Mouse (Mus musculus) CH12.LX (cell line): ENCODE results near the gene Rex1bd. TPM values are rescaled to one million over a fixed set of nuclear protein-coding genes. Genes with fewer than 3 reads are reported as not detected.

Source experiments
- DNase-seq: peaks from one replicate; pipeline ENCODE4 v3.0.0-alpha.2; 2013; ENCODE audit errors: extremely low read depth
- H3K27ac ChIP-seq: 2 replicates; pipeline ENCODE4 v1.5.1; 2012; ENCODE audit warnings: low read depth, mild to moderate bottlenecking, control low read depth, moderate library complexity; ENCODE audit not compliant: insufficient read depth
- H3K27me3 ChIP-seq: replicated peaks from 2 replicates; pipeline ENCODE3; 2012; ENCODE audit warnings: inconsistent platforms
- H3K36me3 ChIP-seq, 2 experiments: replicated peaks in 1 of 2; 2 replicates each; pipeline versions ENCODE3 to v1.6.1; 2012; ENCODE audit warnings: inconsistent platforms in 1 of 2, low read length in 1 of 2, mild to moderate bottlenecking in 1 of 2, mixed read lengths in 1 of 2, moderate library complexity in 1 of 2; ENCODE audit not compliant: control insufficient read depth in 1 of 2, insufficient read depth in 1 of 2
- H3K4me1 ChIP-seq, 2 experiments: 2 replicates each; pipeline ENCODE4 v1.6.1; 2012; ENCODE audit warnings: inconsistent platforms in 1 of 2, moderate library complexity in 1 of 2; ENCODE audit not compliant: insufficient read depth in 2 of 2, control insufficient read depth in 1 of 2
- H3K4me2 ChIP-seq: 2 replicates; pipeline ENCODE4 v1.6.1; 2012; ENCODE audit warnings: low read depth, mild to moderate bottlenecking, control low read depth; ENCODE audit not compliant: poor library complexity, insufficient read depth, severe bottlenecking
- H3K4me3 ChIP-seq, 3 experiments: fragments of 150-350 bp in 1 of 3; sonication (generic) in 1 of 3; replicated peaks in 1 of 3; 2 replicates each; pipeline versions ENCODE3 to v1.5.1; 2011 to 2012; ENCODE audit warnings: low read depth in 2 of 3, low read length in 2 of 3, mild to moderate bottlenecking in 2 of 3, moderate library complexity in 2 of 3, control low read depth in 1 of 3, improper control_type of control experiment in 1 of 3, inconsistent platforms in 1 of 3, mixed read lengths in 1 of 3; ENCODE audit not compliant: poor library complexity in 1 of 3
- H3K79me2 ChIP-seq: replicated peaks from 2 replicates; pipeline ENCODE4 v1.6.1; 2012; ENCODE audit warnings: mild to moderate bottlenecking, moderate library complexity; ENCODE audit not compliant: control insufficient read depth, poor library complexity, insufficient read depth, severe bottlenecking; ENCODE audit errors: extremely low read depth
- H3K9ac ChIP-seq: 2 replicates; pipeline ENCODE4 v1.6.1; 2012; ENCODE audit warnings: low read depth, mild to moderate bottlenecking, control low read depth, moderate library complexity; ENCODE audit not compliant: insufficient read depth
- H3K9me3 ChIP-seq: replicated peaks from 2 replicates; pipeline ENCODE3; 2012; ENCODE audit warnings: low read length, inconsistent platforms, mixed read lengths
- BHLHE40 ChIP-seq: IDR thresholded peaks from 2 replicates; pipeline ENCODE4 v1.6.1; 2011; ENCODE audit warnings: mild to moderate bottlenecking, low read depth, low read length, improper control_type of control experiment
- CHD1 ChIP-seq: IDR thresholded peaks from 2 replicates; pipeline ENCODE4 v1.6.1; 2012; ENCODE audit warnings: low read depth, low read length, improper control_type of control experiment, inconsistent platforms
- CHD2 ChIP-seq: IDR thresholded peaks from 2 replicates; pipeline ENCODE4 v1.6.1; 2011; ENCODE audit warnings: low read length, improper control_type of control experiment
- CTCF ChIP-seq, 2 experiments: IDR thresholded peaks in 1 of 2; conservative IDR thresholded peaks in 1 of 2; 2 replicates each; pipeline ENCODE4 v1.5.1; 2011 to 2012; ENCODE audit warnings: low read depth in 2 of 2, low read length in 2 of 2, improper control_type of control experiment in 1 of 2, inconsistent platforms in 1 of 2, mild to moderate bottlenecking in 1 of 2, moderate library complexity in 1 of 2
- E2F4 ChIP-seq: IDR thresholded peaks from 2 replicates; pipeline ENCODE4 v1.6.1; 2011; ENCODE audit warnings: low read depth, low read length, improper control_type of control experiment; ENCODE audit not compliant: insufficient replicate concordance
- ELF1 ChIP-seq: IDR thresholded peaks from 2 replicates; pipeline ENCODE4 v1.6.1; 2014; ENCODE audit warnings: low read depth, mild to moderate bottlenecking, inconsistent platforms, low read length, improper control_type of control experiment
- EP300 ChIP-seq: IDR thresholded peaks from 2 replicates; pipeline ENCODE4 v1.6.1; 2011; ENCODE audit warnings: low read length, improper control_type of control experiment
- ETS1 ChIP-seq: conservative IDR thresholded peaks from 2 replicates; pipeline ENCODE4 v1.6.1; 2012; ENCODE audit warnings: low read depth, mild to moderate bottlenecking, inconsistent platforms, low read length, improper control_type of control experiment, moderate library complexity
- GABPA ChIP-seq: IDR thresholded peaks from 2 replicates; pipeline ENCODE4 v1.6.1; 2012; ENCODE audit warnings: low read depth, low read length, improper control_type of control experiment, inconsistent platforms; ENCODE audit not compliant: insufficient replicate concordance
- HCFC1 ChIP-seq: IDR thresholded peaks from 2 replicates; pipeline ENCODE4 v1.6.1; 2012; ENCODE audit warnings: low read depth, mild to moderate bottlenecking, inconsistent platforms, low read length, improper control_type of control experiment
- IRF4 ChIP-seq: IDR thresholded peaks from 2 replicates; pipeline ENCODE4 v1.6.1; 2014; ENCODE audit warnings: low read depth, mild to moderate bottlenecking, inconsistent platforms, low read length, improper control_type of control experiment
- JUN ChIP-seq: IDR thresholded peaks from 2 replicates; pipeline ENCODE4 v1.6.1; 2011; ENCODE audit warnings: low read depth, mild to moderate bottlenecking, low read length, improper control_type of control experiment, moderate library complexity; ENCODE audit not compliant: insufficient read depth
- JUND ChIP-seq: conservative IDR thresholded peaks from 2 replicates; pipeline ENCODE4 v1.6.1; 2011; ENCODE audit warnings: low read depth, low read length, improper control_type of control experiment
- KAT2A ChIP-seq: IDR thresholded peaks from 2 replicates; pipeline ENCODE4 v1.6.1; 2012; ENCODE audit warnings: low read length, improper control_type of control experiment, inconsistent platforms; ENCODE audit not compliant: insufficient replicate concordance
- MAFK ChIP-seq: IDR thresholded peaks from 2 replicates; pipeline ENCODE4 v1.6.1; 2011; ENCODE audit warnings: low read length, improper control_type of control experiment; ENCODE audit not compliant: insufficient replicate concordance
- MAX ChIP-seq: IDR thresholded peaks from 2 replicates; pipeline ENCODE4 v1.6.1; 2011; ENCODE audit warnings: low read length, improper control_type of control experiment
- MAZ ChIP-seq: IDR thresholded peaks from 2 replicates; pipeline ENCODE4 v1.6.1; 2012; ENCODE audit warnings: low read depth, mild to moderate bottlenecking, inconsistent platforms, low read length, improper control_type of control experiment, moderate library complexity
- MEF2A ChIP-seq: IDR thresholded peaks from 2 replicates; pipeline ENCODE4 v1.6.1; 2014; ENCODE audit warnings: low read depth, mild to moderate bottlenecking, inconsistent platforms, low read length, improper control_type of control experiment, borderline replicate concordance
- MXI1 ChIP-seq: IDR thresholded peaks from 2 replicates; pipeline ENCODE4 v1.6.1; 2011; ENCODE audit warnings: mild to moderate bottlenecking, low read depth, low read length, improper control_type of control experiment
- MYC ChIP-seq: IDR thresholded peaks from 2 replicates; pipeline ENCODE4 v1.6.1; 2011; ENCODE audit warnings: low read depth, mild to moderate bottlenecking, improper control_type of control experiment, low read length
- NELFE ChIP-seq: IDR thresholded peaks from 2 replicates; pipeline ENCODE4 v1.6.1; 2011; ENCODE audit warnings: low read depth, low read length, improper control_type of control experiment
- PAX5 ChIP-seq: IDR thresholded peaks from 2 replicates; pipeline ENCODE4 v1.6.1; 2012; ENCODE audit warnings: low read length, inconsistent platforms, mixed read lengths
- POLR2A ChIP-seq: IDR thresholded peaks from 2 replicates; pipeline ENCODE4 v1.6.1; 2011; ENCODE audit warnings: low read depth, mild to moderate bottlenecking, improper control_type of control experiment, low read length
- POLR2AphosphoS2 ChIP-seq: IDR thresholded peaks from 2 replicates; pipeline ENCODE4 v1.6.1; 2011; ENCODE audit warnings: low read depth, low read length, improper control_type of control experiment
- RAD21 ChIP-seq: IDR thresholded peaks from 2 replicates; pipeline ENCODE4 v1.6.1; 2011; ENCODE audit warnings: low read depth, mild to moderate bottlenecking, low read length, improper control_type of control experiment, moderate library complexity
- RCOR1 ChIP-seq: conservative IDR thresholded peaks from 2 replicates; pipeline ENCODE4 v1.6.1; 2012; ENCODE audit warnings: low read depth, mild to moderate bottlenecking, inconsistent platforms, low read length, improper control_type of control experiment
- SIN3A ChIP-seq: IDR thresholded peaks from 2 replicates; pipeline ENCODE4 v1.6.1; 2012; ENCODE audit warnings: low read length, improper control_type of control experiment, inconsistent platforms
- SMC3 ChIP-seq: IDR thresholded peaks from 2 replicates; pipeline ENCODE4 v1.6.1; 2011; ENCODE audit warnings: low read depth, low read length, improper control_type of control experiment
- TBP ChIP-seq: conservative IDR thresholded peaks from 2 replicates; pipeline ENCODE4 v1.6.1; 2011; ENCODE audit warnings: low read depth, low read length, improper control_type of control experiment
- TCF12 ChIP-seq: IDR thresholded peaks from 2 replicates; pipeline ENCODE4 v1.6.1; 2014; ENCODE audit warnings: low read depth, mild to moderate bottlenecking, inconsistent platforms, low read length, improper control_type of control experiment
- UBTF ChIP-seq: IDR thresholded peaks from 2 replicates; pipeline ENCODE4 v1.6.1; 2012; ENCODE audit warnings: low read depth, mild to moderate bottlenecking, inconsistent platforms, low read length, improper control_type of control experiment, moderate library complexity
- USF1 ChIP-seq: IDR thresholded peaks from 2 replicates; pipeline ENCODE4 v1.6.1; 2014; ENCODE audit warnings: low read depth, mild to moderate bottlenecking, inconsistent platforms, low read length, improper control_type of control experiment
- USF2 ChIP-seq: conservative IDR thresholded peaks from 2 replicates; pipeline ENCODE4 v1.6.1; 2011; ENCODE audit warnings: low read depth, low read length, improper control_type of control experiment
- ZC3H11A ChIP-seq: IDR thresholded peaks from 2 replicates; pipeline ENCODE4 v1.6.1; 2012; ENCODE audit warnings: low read depth, mild to moderate bottlenecking, inconsistent platforms, low read length, improper control_type of control experiment
- ZKSCAN1 ChIP-seq: IDR thresholded peaks from 2 replicates; pipeline ENCODE4 v1.6.1; 2012; ENCODE audit warnings: low read depth, inconsistent platforms, low read length, improper control_type of control experiment, borderline replicate concordance
- ZMIZ1 ChIP-seq: IDR thresholded peaks from 2 replicates; pipeline ENCODE4 v1.6.1; 2012; ENCODE audit warnings: low read depth, mild to moderate bottlenecking, inconsistent platforms, low read length, improper control_type of control experiment
- ZNF384 ChIP-seq: IDR thresholded peaks from 2 replicates; pipeline ENCODE4 v1.6.1; 2012; ENCODE audit warnings: low read depth, low read length, improper control_type of control experiment, inconsistent platforms
- dilution Hi-C: fragments of 300-500 bp; cut with MboI; formaldehyde crosslinking; loops from 2 replicates; pipeline ENCODE4 v1.14.3; 2020; ENCODE audit warnings: low sequenced_read_pairs; ENCODE audit not compliant: extremely low pct_unique_long_range_greater_than_20kb, extremely low pct_ligation_motif_present
- in situ Hi-C: fragments of 300-500 bp; cut with MboI; formaldehyde crosslinking; loops from 3 replicates; pipeline ENCODE4 v1.14.3; 2019; ENCODE audit warnings: low sequenced_read_pairs, low pct_ligation_motif_present, low pct_unique_long_range_greater_than_20kb, mixed read lengths
- polyA plus RNA-seq: library from polyadenylated mRNA; unstranded; fragments of >175 nt; gene quantifications from 2 replicates; pipeline ENCODE4 v1.2.1, GENCODE M21; 2012; ENCODE audit warnings: low read depth; ENCODE audit not compliant: insufficient read length
- total RNA-seq, 2 experiments: library from RNA; depleted of rRNA; stranded (reverse); fragments of 300-350 nt in 1 of 2; fragments of >200 nt in 1 of 2; gene quantifications; 2 replicates each; pipeline ENCODE4 v1.2.3; 2012 to 2014

Gene Rex1bd
- total and polyA plus RNA-seq, 3 experiments = 38.4 to 90.0 (median 47.8) TPM

DNA sequence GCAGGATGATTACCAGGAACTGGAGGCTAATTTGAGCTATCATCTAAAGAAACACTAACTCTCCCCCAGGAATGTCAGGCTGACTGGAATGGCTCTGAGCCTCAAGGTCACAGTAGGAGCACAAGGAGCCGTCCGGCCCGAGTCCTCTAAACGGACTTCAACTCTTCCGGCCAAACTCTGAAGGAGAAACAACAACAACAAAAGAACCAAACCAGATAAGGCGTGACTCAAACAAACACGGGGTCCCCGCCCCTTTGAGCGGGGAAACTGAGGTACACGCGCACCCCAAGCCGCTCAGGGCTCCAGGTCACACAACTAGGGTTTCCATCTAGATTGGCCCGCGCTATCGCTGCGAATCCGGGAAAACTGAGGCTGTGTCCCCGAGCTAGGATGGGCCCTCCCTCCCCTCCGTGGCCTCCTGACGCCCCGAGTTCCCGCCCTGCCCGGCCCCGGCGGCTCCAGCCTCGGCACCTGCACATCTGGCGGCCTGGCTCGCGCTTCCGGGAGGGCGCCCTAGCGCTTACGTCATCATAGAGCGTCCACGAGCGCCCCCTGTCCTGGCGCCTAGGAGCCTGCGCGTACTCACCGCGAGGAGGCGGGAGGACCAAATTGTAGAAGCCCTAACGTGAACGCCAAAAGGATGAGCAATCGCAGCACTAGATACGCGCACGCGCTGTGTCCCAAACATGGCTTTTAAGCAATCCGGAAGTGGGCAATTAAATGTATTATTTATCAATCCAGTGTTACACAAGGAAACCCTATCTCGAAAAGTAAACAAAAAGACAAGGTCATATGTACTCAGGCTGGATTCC lies 16.2 kb upstream of the Rex1bd start:
- Histone ChIP-seq H3K4me2 (peak overlapping the region; percentile 86), H3K9ac (peak overlapping the region; percentile 94), H3K9me3 (no peaks in the 10 kb centered on the region), H3K36me3 (peaks cover 13 to 30% of the 10 kb centered on the region in 2 experiments), H3K27ac (peak overlapping the region; percentile 75), H3K79me2 (no peaks in the 10 kb centered on the region; the same call in 1 of the 2 replicates), H3K4me1 (peaks cover 6 to 27% of the 10 kb centered on the region in 2 experiments), H3K27me3 (no peaks in the 10 kb centered on the region), H3K4me3 (peak overlapping the region; percentile 86 to 98 (median 93))
- in situ Hi-C loops = no loop called here
- DNase-seq = peak; percentile 97
- dilution Hi-C loops = no loop called here
- peak; percentile 97 for TF ChIP-seq SIN3A
- peak; percentile 99 for TF ChIP-seq ELF1
- no peak; the same call in 1 of the 2 replicates for TF ChIP-seq E2F4
- TF ChIP-seq ZC3H11A = 0 out of 2 replicates have a peak, but pooled peaks have one; percentile 1
- TF ChIP-seq BHLHE40 = peak; percentile 72
- TF ChIP-seq NELFE = peak; percentile 82
- TF ChIP-seq JUN = peak; percentile 41; the same call in 1 of the 2 replicates
- TF ChIP-seq ZMIZ1 = peak; percentile 80; the same call in 1 of the 2 replicates
- TF ChIP-seq ZNF384 = peak; percentile 14; the same call in 1 of the 2 replicates
- TF ChIP-seq CTCF (conservative IDR thresholded peaks at IDR 0.05 in 1 of 2, IDR thresholded peaks at IDR 0.05 in 1 of 2; ENCODE audit: low read depth in 2 of 2, low read length in 2 of 2) = peak in 1 of 2 experiments; percentile 83; a peak in 2 of 4 replicates
- no peak for TF ChIP-seq CHD1
- peak; percentile 52; the same call in 1 of the 2 replicates for TF ChIP-seq CHD2
- TF ChIP-seq MAX = peak; percentile 86
- peak; percentile 80 for TF ChIP-seq IRF4
- TF ChIP-seq HCFC1 = peak; percentile 90
- no peak for TF ChIP-seq USF2
- no peak for TF ChIP-seq RCOR1
- TF ChIP-seq UBTF = peak; percentile 68; the same call in 1 of the 2 replicates
- peak; percentile 57 for TF ChIP-seq ETS1
- peak; percentile 20; the same call in 1 of the 2 replicates for TF ChIP-seq USF1
- TF ChIP-seq MEF2A = peak; percentile 81; the same call in 1 of the 2 replicates
- peak; percentile 88; the same call in 1 of the 2 replicates for TF ChIP-seq KAT2A
- no peak; the same call in 1 of the 2 replicates for TF ChIP-seq JUND
- TF ChIP-seq POLR2AphosphoS2 = no peak
- no peak for TF ChIP-seq ZKSCAN1
- peak; percentile 17; the same call in 1 of the 2 replicates for TF ChIP-seq GABPA
- TF ChIP-seq EP300 = no peak
- TF ChIP-seq POLR2A = peak; percentile 89
- TF ChIP-seq MAZ = peak; percentile 94
- peak; percentile 91 for TF ChIP-seq TCF12
- TF ChIP-seq MYC = no peak; the same call in 1 of the 2 replicates
- peak; percentile 95 for TF ChIP-seq MXI1
- TF ChIP-seq SMC3 = 0 out of 2 replicates have a peak, but pooled peaks have one; percentile 18
- no peak for TF ChIP-seq MAFK
- TF ChIP-seq RAD21 = peak; percentile 13
- peak; percentile 71; the same call in 1 of the 2 replicates for TF ChIP-seq TBP
- TF ChIP-seq PAX5 = no peak
